Mouse (Mus musculus) R1 (cell line): ENCODE data around the gene Sfmbt1.
"Not testable (repeated sequence)": the region's sequence is repeated elsewhere in the genome, so short reads cannot be mapped to it uniquely, and the experiment has no call there.

Experiments
- DNase-seq: peaks from one replicate; pipeline ENCODE4 v3.0.0-alpha.2; 2018; ENCODE audit warnings: low read depth, low spot score

Gene Sfmbt1

GRCm38 (mm10) chr14:30716051-30716952 is 1.7 kb downstream of the Sfmbt1 start:
- DNase-seq, result peak; percentile 71

GRCm38 (mm10) chr14:30716953-30717285 is 2.3 kb downstream of the Sfmbt1 start:
- DNase-seq, result peak; percentile 12

- not testable (repeated sequence) for DNase-seq
Measured at GRCm38 (mm10) chr14:30718696-30719095, 4.0 kb downstream of the Sfmbt1 start.

- DNase-seq, result no peak
Measured at GRCm38 (mm10) chr14:30719514-30719913, 4.9 kb downstream of the Sfmbt1 start.

DNA sequence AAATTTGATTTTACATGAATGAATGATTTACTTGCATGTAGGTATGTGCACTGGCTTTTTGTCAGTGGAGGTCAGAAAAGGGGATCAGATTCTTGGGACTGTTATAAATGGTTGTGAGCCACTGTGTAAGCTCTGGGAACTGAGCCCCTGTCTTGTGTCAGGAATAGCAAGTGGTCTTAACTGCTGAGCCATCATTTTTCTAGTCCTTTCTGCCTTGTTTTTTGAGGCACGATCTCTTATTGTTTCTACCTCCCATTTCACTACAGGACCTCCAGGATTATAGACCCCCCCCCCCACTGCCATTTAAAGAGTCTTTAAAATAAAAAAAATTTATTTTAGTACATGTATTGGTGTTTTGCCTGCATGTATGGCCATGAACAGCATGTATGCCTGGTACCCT is 7.2 kb downstream of the Sfmbt1 start:
- DNase-seq, result no peak

- DNase-seq, result no peak
Measured at GRCm38 (mm10) chr14:30722406-30722805, 7.8 kb downstream of the Sfmbt1 start.

DNA sequence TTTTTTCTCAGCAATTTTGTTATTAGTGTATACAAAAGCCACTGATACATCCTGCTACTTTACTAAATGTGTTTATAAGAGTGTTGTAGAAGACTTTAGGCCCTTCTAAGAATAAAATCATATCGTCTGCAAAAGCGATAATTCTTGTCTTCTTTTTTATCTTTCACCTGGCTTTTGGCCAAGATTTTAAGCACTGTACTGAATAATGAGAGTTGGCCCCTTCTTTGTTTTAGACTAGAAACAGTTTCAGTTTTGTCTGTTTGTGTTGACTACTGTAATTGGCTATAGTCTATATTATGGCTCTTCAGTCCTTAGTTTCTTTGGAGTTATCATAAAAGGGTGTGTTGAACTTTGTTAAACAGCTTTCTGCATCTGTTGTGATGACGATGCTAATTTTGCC is 17.2 kb downstream of the Sfmbt1 start:
- no peak for DNase-seq

GRCm38 (mm10) chr14:30734665-30735064 is 20.0 kb downstream of the Sfmbt1 start:
- no peak for DNase-seq

GRCm38 (mm10) chr14:30735810-30736209 is 21.2 kb downstream of the Sfmbt1 start:
- DNase-seq, result no peak

- no peak for DNase-seq
Measured at GRCm38 (mm10) chr14:30736413-30736812, 21.8 kb downstream of the Sfmbt1 start.

- peak; percentile 84 for DNase-seq
Measured at GRCm38 (mm10) chr14:30743891-30744290, 29.2 kb downstream of the Sfmbt1 start.

DNA sequence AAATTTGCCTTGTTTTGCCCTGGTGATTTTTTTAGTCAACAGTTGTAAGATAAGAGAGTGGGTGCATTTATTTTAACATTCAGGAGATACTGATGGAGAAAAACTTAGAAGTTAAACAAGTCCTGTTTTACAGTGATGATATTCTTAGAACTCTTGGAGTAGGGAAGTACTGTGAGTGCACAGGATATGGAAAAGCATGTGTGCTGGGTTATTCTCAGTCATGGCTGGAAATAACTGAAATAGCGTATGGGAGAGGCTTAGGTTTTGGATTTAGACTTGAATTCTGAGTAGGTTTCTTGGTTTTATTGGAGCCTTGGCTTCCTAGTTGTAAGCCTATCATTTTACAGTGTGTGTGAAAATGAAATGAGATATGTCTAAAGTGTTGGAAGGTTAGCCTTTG is 31.5 kb downstream of the Sfmbt1 start:
- DNase-seq, result no peak

GRCm38 (mm10) chr14:30757239-30757638 is 42.6 kb downstream of the Sfmbt1 start:
- DNase-seq, result no peak

DNA sequence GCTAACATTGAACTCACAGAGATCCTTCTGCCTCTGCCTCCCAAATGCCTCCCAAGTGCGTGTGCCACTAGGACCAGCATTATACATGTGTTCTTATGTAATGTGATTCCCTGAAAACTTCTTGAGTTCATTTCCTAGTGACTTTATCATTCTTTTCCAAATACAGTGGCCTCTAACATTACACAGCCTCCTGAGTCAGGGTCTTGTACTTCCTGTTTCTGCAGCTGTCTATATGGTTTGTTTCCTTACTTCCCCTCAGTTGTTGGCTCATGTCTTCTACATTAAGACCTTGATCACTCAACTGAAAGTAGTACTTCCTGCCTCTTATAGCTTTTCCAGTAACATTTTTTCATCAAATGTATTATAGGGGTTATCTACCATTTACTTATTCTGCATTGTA is 46.6 kb downstream of the Sfmbt1 start:
- DNase-seq, result no peak

DNA sequence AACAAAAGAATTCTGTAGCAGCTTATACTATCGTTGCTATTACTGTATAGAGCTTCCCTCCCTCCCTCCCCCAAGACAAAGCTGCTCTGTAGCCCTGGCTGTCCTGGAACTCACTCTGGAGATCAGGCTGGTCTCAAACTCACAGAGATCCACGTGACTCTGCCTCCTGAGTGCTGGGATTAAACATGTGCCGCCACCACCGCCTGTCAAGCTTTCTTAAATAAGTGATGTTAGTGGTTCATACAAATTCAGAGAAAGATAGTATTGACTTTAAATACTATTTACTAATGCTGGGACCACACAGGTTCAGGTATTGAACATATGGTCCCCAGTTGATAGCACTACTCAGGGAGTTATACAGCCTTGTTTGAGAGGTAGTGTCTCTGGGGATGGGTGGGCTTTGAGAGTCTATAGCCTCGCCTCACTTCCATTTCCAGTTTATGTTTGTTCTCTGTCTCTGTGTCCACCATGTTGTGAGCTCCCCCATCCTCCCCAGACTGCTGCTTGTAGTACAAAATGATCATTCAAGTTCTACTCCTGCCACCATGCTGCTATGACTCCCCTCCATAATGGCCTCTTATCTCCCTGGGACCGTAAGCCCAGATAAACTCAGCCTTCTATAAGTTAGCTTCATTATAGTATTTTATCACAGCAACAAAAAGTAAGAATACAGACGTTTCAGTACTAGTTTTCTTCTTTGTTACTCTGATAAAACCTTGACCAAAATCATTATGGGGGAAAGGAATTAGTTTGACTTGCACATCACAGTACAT is 47.7 kb downstream of the Sfmbt1 start:
- DNase-seq, result no peak

- DNase-seq, result no peak
Measured at GRCm38 (mm10) chr14:30762904-30763568, 48.4 kb downstream of the Sfmbt1 start.

GRCm38 (mm10) chr14:30784614-30785013 is 70.0 kb downstream of the Sfmbt1 start:
- no peak for DNase-seq

DNA sequence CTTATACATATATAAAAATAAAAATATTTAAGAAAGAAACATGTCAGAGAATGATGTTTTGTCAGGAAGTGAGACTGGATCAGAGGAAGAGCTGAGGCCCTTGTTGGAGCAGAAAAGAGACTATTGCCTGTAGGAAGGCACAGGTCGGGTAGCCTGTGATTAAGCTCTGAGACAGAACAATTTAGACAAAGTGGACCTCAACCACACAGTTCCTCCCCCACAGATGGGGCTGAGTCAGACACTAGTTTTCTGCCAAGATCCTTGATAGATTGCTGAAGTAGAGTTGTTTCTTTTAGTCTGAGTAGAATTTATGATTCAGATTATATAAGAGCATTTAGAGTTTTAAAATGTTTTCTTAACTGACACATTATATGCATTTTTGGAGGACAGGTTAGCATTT is 74.8 kb downstream of the Sfmbt1 start:
- no peak for DNase-seq

GRCm38 (mm10) chr14:30792871-30793270 is 78.2 kb downstream of the Sfmbt1 start:
- no peak for DNase-seq

- DNase-seq, result no peak
Measured at GRCm38 (mm10) chr14:30801756-30802155, 87.1 kb downstream of the Sfmbt1 start.

- no peak for DNase-seq
Measured at GRCm38 (mm10) chr14:30821136-30821535, 106.5 kb downstream of the Sfmbt1 start.

- DNase-seq, result no peak
Measured at GRCm38 (mm10) chr14:30824456-30824995, 109.9 kb downstream of the Sfmbt1 start.
